Mouse (Mus musculus): ENCODE results near the gene Higd1b. TPM values are rescaled to one million over a fixed set of nuclear protein-coding genes. Genes with fewer than 3 reads are reported as not detected.

Gene Higd1b
- not detected in 2 replicates for polyA plus RNA-seq (2015; fragmentation: Nextera tagmentation; extraction: Ambion mirVana)

- ATAC-seq (ENCODE audit: low read depth): no peak
- Histone ChIP-seq H3K4me3 (ENCODE audit: low read depth, low read length) (no peak within 1 kb of the TSS), H3K27me3 (ENCODE audit: control insufficient read depth, insufficient read depth, low read depth, low read length) (no peaks in the 10 kb centered on the region), H3K4me1 (ENCODE audit: control insufficient read depth, low read depth, low read length) (no peaks in the 10 kb centered on the region), H3K9ac (ENCODE audit: low read depth, low read length) (no peak within 1 kb of the TSS), H3K27ac (ENCODE audit: low read length) (no peak within 1 kb of the TSS), H3K36me3 (ENCODE audit: control insufficient read depth, insufficient read depth) (peaks cover 21% of the 10 kb centered on the region), H3K9me3 (replicated peaks; ENCODE audit: control insufficient read depth, low read length) (no peaks in the 10 kb centered on the region), H3K4me2 (ENCODE audit: low read depth, low read length) (no peak within 1 kb of the TSS)
- 66% methylated on average over 4 of the region's 4 CpGs for WGBS (ENCODE audit: insufficient replicate concordance)
These were observed at the start of gene Higd1b for GRCm38 (mm10) chr11:102835549-102835948. Gene Higd1b, plus strand, starts transcription at chr11:102835849.

GRCm38 (mm10) chr11:102787688-102788177 is 47.9 kb upstream of the Higd1b start:
- Histone ChIP-seq H3K4me3 (ENCODE audit: low read depth, low read length) (no peak overlapping the region), H3K27ac (ENCODE audit: low read length) (no peak overlapping the region), H3K27me3 (ENCODE audit: control insufficient read depth, insufficient read depth, low read depth, low read length) (no peaks in the 10 kb centered on the region), H3K9me3 (replicated peaks; ENCODE audit: control insufficient read depth, low read length) (no peaks in the 10 kb centered on the region), H3K36me3 (ENCODE audit: control insufficient read depth, insufficient read depth) (no peaks in the 10 kb centered on the region), H3K4me2 (ENCODE audit: low read depth, low read length) (no peak overlapping the region), H3K4me1 (ENCODE audit: control insufficient read depth, low read depth, low read length) (no peaks in the 10 kb centered on the region), H3K9ac (ENCODE audit: low read depth, low read length) (no peak overlapping the region)
- no peak for ATAC-seq (ENCODE audit: low read depth)
- 55% methylated on average over 5 of the region's 5 CpGs for WGBS (ENCODE audit: insufficient replicate concordance)

- Histone ChIP-seq H3K4me1 (ENCODE audit: control insufficient read depth, low read depth, low read length) (no peaks in the 10 kb centered on the region), H3K9me3 (replicated peaks; ENCODE audit: control insufficient read depth, low read length) (no peaks in the 10 kb centered on the region), H3K4me2 (ENCODE audit: low read depth, low read length) (no peak overlapping the region), H3K9ac (ENCODE audit: low read depth, low read length) (no peak overlapping the region), H3K36me3 (ENCODE audit: control insufficient read depth, insufficient read depth) (no peaks in the 10 kb centered on the region), H3K27me3 (ENCODE audit: control insufficient read depth, insufficient read depth, low read depth, low read length) (no peaks in the 10 kb centered on the region), H3K27ac (ENCODE audit: low read length) (no peak overlapping the region), H3K4me3 (ENCODE audit: low read depth, low read length) (no peak overlapping the region)
- 42% methylated on average over 14 of the region's 14 CpGs for WGBS (ENCODE audit: insufficient replicate concordance)
- no peak for ATAC-seq (ENCODE audit: low read depth)
These were observed 43.8 kb upstream of the Higd1b start for GRCm38 (mm10) chr11:102791682-102792445.

- no peak for ATAC-seq (ENCODE audit: low read depth)
- Histone ChIP-seq H3K4me1 (ENCODE audit: control insufficient read depth, low read depth, low read length) (no peaks in the 10 kb centered on the region), H3K9me3 (replicated peaks; ENCODE audit: control insufficient read depth, low read length) (no peaks in the 10 kb centered on the region), H3K4me2 (ENCODE audit: low read depth, low read length) (no peak overlapping the region), H3K36me3 (ENCODE audit: control insufficient read depth, insufficient read depth) (no peaks in the 10 kb centered on the region), H3K4me3 (ENCODE audit: low read depth, low read length) (no peak overlapping the region), H3K9ac (ENCODE audit: low read depth, low read length) (no peak overlapping the region), H3K27me3 (ENCODE audit: control insufficient read depth, insufficient read depth, low read depth, low read length) (no peaks in the 10 kb centered on the region), H3K27ac (ENCODE audit: low read length) (no peak overlapping the region)
- 56% methylated on average over 8 of the region's 8 CpGs for WGBS (ENCODE audit: insufficient replicate concordance)
These were observed 41.5 kb upstream of the Higd1b start for GRCm38 (mm10) chr11:102794157-102794556.

- no peak for ATAC-seq (ENCODE audit: low read depth)
- Histone ChIP-seq H3K9ac (ENCODE audit: low read depth, low read length) (no peak overlapping the region), H3K36me3 (ENCODE audit: control insufficient read depth, insufficient read depth) (no peaks in the 10 kb centered on the region), H3K4me3 (ENCODE audit: low read depth, low read length) (no peak overlapping the region), H3K27me3 (ENCODE audit: control insufficient read depth, insufficient read depth, low read depth, low read length) (no peaks in the 10 kb centered on the region), H3K9me3 (replicated peaks; ENCODE audit: control insufficient read depth, low read length) (no peaks in the 10 kb centered on the region), H3K27ac (ENCODE audit: low read length) (no peak overlapping the region), H3K4me2 (ENCODE audit: low read depth, low read length) (no peak overlapping the region), H3K4me1 (ENCODE audit: control insufficient read depth, low read depth, low read length) (no peaks in the 10 kb centered on the region)
- WGBS (ENCODE audit: insufficient replicate concordance): 65% methylated on average over 5 of the region's 5 CpGs
These were observed 32.2 kb upstream of the Higd1b start for GRCm38 (mm10) chr11:102803453-102803852.

- ATAC-seq (ENCODE audit: low read depth): no peak
- Histone ChIP-seq H3K36me3 (ENCODE audit: control insufficient read depth, insufficient read depth) (no peaks in the 10 kb centered on the region), H3K4me3 (ENCODE audit: low read depth, low read length) (no peak overlapping the region), H3K9ac (ENCODE audit: low read depth, low read length) (no peak overlapping the region), H3K4me1 (ENCODE audit: control insufficient read depth, low read depth, low read length) (no peaks in the 10 kb centered on the region), H3K9me3 (replicated peaks; ENCODE audit: control insufficient read depth, low read length) (no peaks in the 10 kb centered on the region), H3K27ac (ENCODE audit: low read length) (no peak overlapping the region), H3K4me2 (ENCODE audit: low read depth, low read length) (no peak overlapping the region), H3K27me3 (ENCODE audit: control insufficient read depth, insufficient read depth, low read depth, low read length) (no peaks in the 10 kb centered on the region)
- 32% methylated on average over 5 of the region's 5 CpGs for WGBS (ENCODE audit: insufficient replicate concordance)
These were observed 27.4 kb upstream of the Higd1b start for GRCm38 (mm10) chr11:102808246-102808645.

GRCm38 (mm10) chr11:102810721-102811485 is 24.7 kb upstream of the Higd1b start:
- no peak for ATAC-seq (ENCODE audit: low read depth)
- Histone ChIP-seq H3K9me3 (replicated peaks; ENCODE audit: control insufficient read depth, low read length) (no peaks in the 10 kb centered on the region), H3K36me3 (ENCODE audit: control insufficient read depth, insufficient read depth) (no peaks in the 10 kb centered on the region), H3K4me1 (ENCODE audit: control insufficient read depth, low read depth, low read length) (no peaks in the 10 kb centered on the region), H3K4me3 (ENCODE audit: low read depth, low read length) (no peak overlapping the region), H3K27ac (ENCODE audit: low read length) (no peak overlapping the region), H3K27me3 (ENCODE audit: control insufficient read depth, insufficient read depth, low read depth, low read length) (peaks cover 3% of the 10 kb centered on the region; the same call in 1 of the 2 replicates), H3K4me2 (ENCODE audit: low read depth, low read length) (no peak overlapping the region), H3K9ac (ENCODE audit: low read depth, low read length) (no peak overlapping the region)
- 48% methylated on average over 4 of the region's 4 CpGs for WGBS (ENCODE audit: insufficient replicate concordance)

GRCm38 (mm10) chr11:102814881-102815280 is 20.8 kb upstream of the Higd1b start:
- H3K4me3 ChIP-seq (ENCODE audit: low read depth, low read length): no peak overlapping the region
- H3K9me3 ChIP-seq (replicated peaks; ENCODE audit: control insufficient read depth, low read length): no peaks in the 10 kb centered on the region
- H3K27ac ChIP-seq (ENCODE audit: low read length): no peak overlapping the region
- H3K4me2 ChIP-seq (ENCODE audit: low read depth, low read length): no peak overlapping the region
- ATAC-seq (ENCODE audit: low read depth): no peak
- peaks cover 3% of the 10 kb centered on the region; the same call in 1 of the 2 replicates for H3K4me1 ChIP-seq (ENCODE audit: control insufficient read depth, low read depth, low read length)
- no peaks in the 10 kb centered on the region for H3K36me3 ChIP-seq (ENCODE audit: control insufficient read depth, insufficient read depth)
- H3K27me3 ChIP-seq (ENCODE audit: control insufficient read depth, insufficient read depth, low read depth, low read length): peaks cover 42% of the 10 kb centered on the region
- H3K9ac ChIP-seq (ENCODE audit: low read depth, low read length): no peak overlapping the region
